Mouse (Mus musculus) kidney, postnatal 25 days (tissue): Measurements from ENCODE around the gene Fbln1.

ENCODE experiments used
- DNase-seq, 2 experiments: peaks; one replicate each; pipeline ENCODE4 v3.0.0; 2021; ENCODE audit warnings: mixed read lengths in 2 of 2

Fbln1 gene

GRCm38 (mm10) chr15:85205792-85206702, at the start of gene Fbln1:
Gene Fbln1, plus strand, starts transcription at chr15:85205949.
- peak; percentile 66 to 81 for DNase-seq

- DNase-seq: no peak
Observed at GRCm38 (mm10) chr15:85156198-85156597, 49.6 kb upstream of the Fbln1 start.

GRCm38 (mm10) chr15:85161416-85161815, 44.3 kb upstream of the Fbln1 start:
- DNase-seq: no peak

- peak; percentile 21 to 56 for DNase-seq
Observed at GRCm38 (mm10) chr15:85162693-85163663, 42.8 kb upstream of the Fbln1 start.

GRCm38 (mm10) chr15:85166433-85166933, 39.3 kb upstream of the Fbln1 start:
- DNase-seq: no peak

- no peak for DNase-seq
Observed at GRCm38 (mm10) chr15:85167086-85167679, 38.6 kb upstream of the Fbln1 start.

GRCm38 (mm10) chr15:85172054-85172453, 33.7 kb upstream of the Fbln1 start:
- peak in 1 of 2 experiments; percentile 46 for DNase-seq

GRCm38 (mm10) chr15:85173425-85173824, 32.3 kb upstream of the Fbln1 start:
- DNase-seq: no peak

DNA sequence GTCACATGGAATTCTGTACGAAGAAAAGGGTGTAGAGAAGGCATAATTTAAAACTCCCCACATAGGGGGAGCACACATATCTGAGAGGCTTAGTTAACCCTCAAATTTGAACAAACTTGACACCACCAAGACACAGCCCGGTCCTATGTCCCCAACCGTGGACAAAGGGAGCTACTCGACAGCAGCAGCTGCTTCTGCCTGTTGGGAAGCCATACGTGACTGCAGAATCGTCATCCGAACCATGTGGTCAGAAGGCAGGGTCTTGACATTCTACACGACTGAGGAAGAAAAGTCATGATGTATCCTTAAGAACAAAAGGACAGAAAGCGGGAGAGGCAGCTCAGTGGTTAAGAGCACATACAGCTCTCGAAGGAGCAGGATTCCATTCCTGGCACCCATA, 31.7 kb upstream of the Fbln1 start:
- no peak for DNase-seq

- DNase-seq: peak; percentile 48 to 65
Observed at GRCm38 (mm10) chr15:85177576-85177975, 28.2 kb upstream of the Fbln1 start.

DNA sequence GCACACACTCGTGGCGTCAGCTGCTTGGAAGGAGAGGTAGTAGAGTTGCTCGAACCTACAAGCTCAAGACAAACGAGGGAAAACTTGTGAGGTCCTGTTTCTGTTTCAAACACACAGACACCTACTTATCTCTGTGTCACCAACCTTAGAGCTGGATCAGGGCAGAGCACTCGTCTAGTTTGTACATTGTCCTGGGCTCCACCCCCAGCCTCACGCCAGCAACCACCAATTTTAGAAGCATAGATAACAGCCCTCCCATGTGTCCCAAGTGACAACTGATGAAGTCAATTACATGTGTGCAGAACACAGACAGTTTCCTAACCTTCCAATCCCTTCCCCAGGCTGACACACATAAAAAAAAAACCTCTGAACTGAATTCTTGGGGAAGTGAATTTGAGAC, 27.6 kb upstream of the Fbln1 start:
- no peak for DNase-seq

DNA sequence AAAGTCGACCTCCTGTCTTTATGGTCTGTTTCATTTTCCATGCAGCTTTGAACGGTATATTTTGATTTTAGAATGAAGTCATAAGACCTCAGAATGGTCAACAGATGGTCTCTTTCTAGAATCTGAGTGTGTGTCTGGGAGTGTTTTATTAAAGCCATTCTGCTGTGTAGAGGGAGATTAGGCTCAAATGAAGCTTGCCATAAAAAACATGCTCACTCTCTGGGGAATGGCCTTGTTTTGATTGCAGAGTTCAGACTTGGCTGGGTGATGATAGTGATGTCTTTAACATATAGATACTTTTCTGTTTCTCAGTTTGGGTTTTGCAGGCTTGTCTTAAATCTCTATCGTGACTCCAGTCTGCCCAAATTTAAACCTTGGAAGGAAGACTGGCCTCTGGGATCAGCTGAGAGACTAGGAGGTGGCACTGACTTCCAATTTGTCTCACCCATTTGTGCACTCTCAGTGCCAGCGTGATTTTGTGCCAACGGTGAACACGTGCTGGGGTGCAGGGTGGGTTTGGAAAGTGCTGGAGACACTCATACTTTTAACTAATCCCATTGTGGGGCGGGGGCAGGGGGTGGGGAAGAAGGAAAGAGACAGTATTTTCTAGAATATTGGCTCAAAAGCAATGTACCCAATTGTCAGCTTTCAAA, 26.1 kb upstream of the Fbln1 start:
- DNase-seq: no peak

DNA sequence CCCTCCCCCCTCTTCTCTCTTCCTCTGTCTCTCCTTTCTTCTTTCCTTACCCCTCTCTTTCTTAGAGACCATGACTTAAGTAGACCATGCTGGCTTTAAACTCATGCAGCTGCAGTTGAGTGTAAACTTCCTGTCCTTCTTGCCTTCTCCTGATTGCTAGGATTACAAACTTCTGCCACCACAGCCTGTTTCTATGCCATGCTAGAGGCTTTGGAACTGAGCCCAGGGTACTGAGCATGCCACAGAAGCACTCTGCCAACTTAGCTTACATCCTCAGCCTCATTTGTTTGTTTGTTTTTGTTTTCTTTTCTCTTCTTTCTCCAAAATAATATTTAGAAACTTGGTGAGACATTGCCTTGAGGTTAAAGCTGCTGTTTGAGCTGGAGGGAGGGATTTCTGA, 25.4 kb upstream of the Fbln1 start:
- DNase-seq: no peak

DNA sequence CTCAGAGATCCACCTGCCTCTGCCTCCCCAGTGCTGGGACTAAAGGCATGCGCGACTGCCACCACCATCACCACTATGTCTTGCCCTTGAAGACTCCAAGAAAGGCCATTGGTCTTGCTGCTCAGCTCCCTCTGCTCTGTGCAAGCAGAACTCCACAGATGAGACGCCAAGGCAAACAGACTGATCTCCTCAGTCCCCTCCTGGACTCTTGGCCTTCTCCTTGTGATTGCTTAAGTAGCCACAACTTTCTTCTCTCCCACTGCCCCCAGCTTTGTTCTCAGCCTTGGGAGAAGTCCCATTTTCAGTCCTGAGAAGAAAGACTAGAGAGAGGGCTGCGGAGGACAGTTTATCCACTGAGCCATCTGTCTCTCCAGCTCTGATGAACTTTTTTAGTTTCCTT, 23.7 kb upstream of the Fbln1 start:
- no peak for DNase-seq

GRCm38 (mm10) chr15:85186916-85187315, 18.8 kb upstream of the Fbln1 start:
- DNase-seq: no peak

DNA sequence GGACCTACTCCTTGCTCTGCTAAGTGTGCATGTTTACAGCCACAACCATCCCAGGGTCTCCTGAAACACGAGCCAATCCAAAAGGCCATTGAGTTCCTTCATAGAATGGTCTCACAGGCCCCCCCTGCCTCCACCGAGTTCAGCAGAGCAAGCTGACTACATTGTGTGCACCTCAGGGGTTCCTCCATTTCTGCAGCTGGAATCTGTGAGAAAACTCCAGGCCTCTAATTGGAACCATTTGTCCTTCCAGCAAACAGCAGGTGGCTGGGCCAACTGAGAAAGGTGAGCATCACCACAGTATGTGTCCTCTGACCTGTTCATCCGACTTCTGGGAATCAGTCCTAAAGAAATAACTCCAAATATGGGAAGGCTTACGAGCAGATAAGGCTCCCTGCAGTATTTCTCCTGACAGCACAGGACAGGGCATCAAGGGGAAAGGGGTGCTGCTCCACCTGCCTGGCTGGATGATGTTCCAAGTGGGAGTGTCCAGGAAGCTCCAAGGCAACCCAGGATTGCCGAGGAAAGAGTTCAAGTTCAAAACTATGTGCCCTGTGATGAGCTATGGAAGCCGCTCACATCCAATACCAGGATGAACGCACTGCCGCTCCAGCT, 17.5 kb upstream of the Fbln1 start:
- DNase-seq: no peak

DNA sequence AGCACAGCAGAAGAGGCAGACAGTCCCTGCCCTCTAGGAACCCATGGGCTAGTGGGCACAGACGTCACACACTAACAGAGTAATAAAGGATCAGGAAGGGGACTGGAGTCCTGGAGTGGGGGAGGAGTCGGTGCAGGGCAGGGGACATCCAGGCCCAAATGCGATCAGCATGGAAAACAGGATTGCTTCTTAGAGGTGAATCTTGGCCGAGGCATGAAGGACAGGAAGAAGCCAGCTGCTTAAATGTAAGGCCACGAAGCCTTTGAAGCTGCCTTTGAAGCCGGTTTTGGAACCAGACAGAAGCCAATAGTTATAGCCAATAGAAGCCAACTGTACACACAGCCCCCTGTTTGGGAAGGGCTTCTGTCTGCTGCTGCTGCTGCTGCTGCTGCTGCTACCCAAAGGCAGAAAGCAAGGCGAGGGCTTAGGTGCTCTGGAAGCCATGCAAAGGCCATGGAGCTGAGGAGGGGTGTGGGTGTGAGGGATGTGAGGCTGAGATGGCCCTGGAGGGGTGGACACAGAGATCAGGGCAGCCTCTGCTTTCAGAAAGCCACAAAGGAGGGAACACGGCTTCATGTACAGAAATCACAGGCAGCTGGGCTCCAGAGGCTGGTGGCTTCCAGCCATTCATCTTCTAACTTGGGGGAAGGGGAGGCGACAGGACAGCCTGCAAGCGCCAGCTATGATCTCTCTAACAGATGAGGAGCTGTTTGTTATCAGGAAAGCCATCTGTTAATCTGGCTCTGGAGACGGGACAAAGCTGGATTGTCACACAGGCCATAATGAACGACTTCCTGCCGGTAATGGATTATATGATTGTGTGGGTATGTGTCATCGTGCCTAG, 5.1 kb upstream of the Fbln1 start:
- peak; percentile 28 to 53 for DNase-seq

- DNase-seq: peak; percentile 34 to 56
Observed at GRCm38 (mm10) chr15:85202199-85202598, 3.5 kb upstream of the Fbln1 start.

- DNase-seq: no peak
Observed at GRCm38 (mm10) chr15:85202787-85203186, 3.0 kb upstream of the Fbln1 start.

DNA sequence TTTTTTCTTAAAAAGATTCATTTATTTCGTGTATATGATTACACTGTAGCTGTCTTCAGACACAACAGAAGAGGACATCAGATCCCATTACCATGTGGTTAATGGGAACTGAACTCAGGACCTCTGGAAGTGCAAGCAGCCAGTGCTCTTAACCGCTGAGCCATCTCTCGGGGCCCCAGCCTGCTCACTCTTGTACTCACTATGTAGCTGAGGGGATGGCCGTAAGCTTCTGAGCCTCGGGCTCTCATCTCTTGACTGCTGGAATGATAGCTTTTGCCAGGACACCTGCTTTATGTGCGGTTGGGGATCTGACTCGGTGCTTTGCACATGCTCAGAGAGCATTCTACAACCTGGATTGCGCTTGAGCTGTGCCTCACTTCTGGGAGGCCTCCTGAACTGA, 1.4 kb upstream of the Fbln1 start:
- no peak for DNase-seq

DNA sequence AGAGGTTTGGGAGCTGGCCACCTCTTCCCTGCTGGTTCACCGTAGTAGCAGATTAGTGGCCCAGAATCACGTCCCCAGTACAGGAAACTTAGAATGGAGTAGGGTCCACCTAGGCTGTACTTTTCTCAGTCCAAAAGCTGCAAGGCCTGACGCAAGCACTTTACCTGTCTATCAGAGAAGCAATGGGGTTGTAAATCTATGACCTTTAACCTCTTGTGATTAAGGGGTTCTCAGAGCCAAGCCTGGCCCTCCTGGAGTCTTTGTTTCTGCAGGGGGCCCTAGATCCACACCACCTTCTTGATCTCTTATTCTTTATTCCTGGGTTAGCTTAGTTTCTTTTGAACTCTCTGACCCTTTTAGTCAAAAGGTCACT, 940 bp downstream of the Fbln1 start:
- no peak for DNase-seq
